Comparison of ENCODE assay signal across 18 mouse cellular contexts in genomic region chr4:118862704-118863103, GRCm38 (mm10). TPM values are rescaled to one million over a fixed set of nuclear protein-coding genes. Genes with fewer than 3 reads are reported as not detected.
DNase-seq lines count a peak whose midpoint lies in the region; ATAC-seq and TF ChIP-seq lines count a peak whose summit lies in the region.
"Had no signal": no experiment of that assay in that cellular context is flagged by ENCODE, and none has a peak within 500 bp of the region (broad histone marks: within the 10 kb centered on the region; RNA-seq: fewer than 3 reads in every experiment).

No protein-coding gene starts in this region.

- no peak overlapping the region for H3K9ac ChIP-seq in limb, embryonic 14.5 days (ENCODE audit: low read depth, low read length, severe bottlenecking)
- H3K9ac ChIP-seq: heart, embryonic 15.5 days; liver, embryonic 14.5 days; stomach, embryonic 15.5 days had no signal

- H3K4me3 ChIP-seq in limb, embryonic 14.5 days (replicated peaks; ENCODE audit: low read length), result no peak overlapping the region
- no peak overlapping the region for H3K4me3 ChIP-seq in limb, embryonic 10.5 days
- no peak overlapping the region for H3K4me3 ChIP-seq in gastrocnemius, adult 2 months
- H3K4me3 ChIP-seq: forebrain, embryonic 10.5 days; heart, embryonic 15.5 days; left cerebral cortex, adult 2 months; stomach, embryonic 15.5 days had no signal

- no peak for ATAC-seq in limb, embryonic 14.5 days (ENCODE audit: low FRiP score, low read depth)
- ATAC-seq: CD4-positive, CD25-positive, alpha-beta regulatory T cell, adult 4 months had no signal

- peak; percentile 5 to 7 for DNase-seq in frontal cortex, adult 2 months (ENCODE audit: extremely low spot score in 1 of 2, low spot score in 1 of 2)
- no peak for DNase-seq in frontal cortex, postnatal 10 days (ENCODE audit: low spot score in 2 of 2)
- DNase-seq in limb, embryonic 14.5 days (ENCODE audit: low spot score), result peak; percentile 21
- DNase-seq in limb, embryonic 10.5 days (ENCODE audit: low spot score), result no peak
- peak; percentile 34 for DNase-seq in gastrocnemius, adult 2 months
- peak; percentile 95 for DNase-seq in retina, postnatal 1 day
- DNase-seq in lung, adult 18-20 months, result no peak
- no peak for DNase-seq in kidney, postnatal 10 days
- DNase-seq: kidney, adult 18-20 months; right cerebral cortex, postnatal 14 days had no signal

- no peaks in the 10 kb centered on the region for H3K4me1 ChIP-seq in limb, embryonic 14.5 days (ENCODE audit: control insufficient read depth, insufficient read depth, low read length)
- no peaks in the 10 kb centered on the region for H3K4me1 ChIP-seq in limb, embryonic 10.5 days
- H3K4me1 ChIP-seq: forebrain, embryonic 10.5 days; stomach, embryonic 15.5 days had no signal

- intact Hi-C loops in gastrocnemius, adult 2 months (cut with DNase I), result no loop called here

- no peaks in the 10 kb centered on the region for H3K36me3 ChIP-seq in limb, embryonic 14.5 days (ENCODE audit: control insufficient read depth, insufficient read depth, low read length)
- H3K36me3 ChIP-seq in limb, embryonic 10.5 days, result no peaks in the 10 kb centered on the region
- H3K36me3 ChIP-seq: forebrain, embryonic 10.5 days; heart, embryonic 15.5 days; stomach, embryonic 15.5 days had no signal

- H3K27ac ChIP-seq in limb, embryonic 14.5 days (replicated peaks; ENCODE audit: low read depth, low read length), result no peak overlapping the region
- no peak overlapping the region for H3K27ac ChIP-seq in limb, embryonic 10.5 days
- peak overlapping the region; percentile 66 for H3K27ac ChIP-seq in gastrocnemius, adult 2 months
- H3K27ac ChIP-seq: forebrain, embryonic 10.5 days; heart, embryonic 15.5 days; left cerebral cortex, adult 2 months; liver, embryonic 14.5 days; stomach, embryonic 15.5 days had no signal

- TF ChIP-seq CTCF in gastrocnemius, adult 2 months (IDR thresholded peaks at IDR 0.05), result no peak

- H3K9me3 ChIP-seq in limb, embryonic 14.5 days (ENCODE audit: control insufficient read depth, low read length), result no peaks in the 10 kb centered on the region
- no peaks in the 10 kb centered on the region for H3K9me3 ChIP-seq in limb, embryonic 10.5 days (replicated peaks)
- H3K9me3 ChIP-seq: forebrain, embryonic 10.5 days; heart, embryonic 15.5 days; stomach, embryonic 15.5 days had no signal

- 72% methylated on average over 4 of the region's 4 CpGs for WGBS in limb, embryonic 14.5 days
- WGBS in limb, embryonic 10.5 days, result 73% methylated on average over 4 of the region's 4 CpGs

- H3K4me2 ChIP-seq in limb, embryonic 14.5 days (replicated peaks; ENCODE audit: low read depth, low read length, severe bottlenecking), result no peak overlapping the region
- H3K4me2 ChIP-seq: heart, embryonic 15.5 days; stomach, embryonic 15.5 days had no signal

- H3K27me3 ChIP-seq in limb, embryonic 14.5 days (ENCODE audit: control insufficient read depth, insufficient read depth, low read length), result no peaks in the 10 kb centered on the region
- no peaks in the 10 kb centered on the region for H3K27me3 ChIP-seq in limb, embryonic 10.5 days (ENCODE audit: low read depth, poor library complexity, severe bottlenecking)
- H3K27me3 ChIP-seq: heart, embryonic 15.5 days; stomach, embryonic 15.5 days had no signal

- no peak for TF ChIP-seq POLR2A in limb, embryonic 14.5 days (IDR thresholded peaks at IDR 0.05; ENCODE audit: borderline replicate concordance, extremely low read depth, insufficient read depth, insufficient read length)

RNA-seq across cellular contexts. Expression of gene Olfr1331, which starts 1.7 kb away (rescaled TPM):
- polyA plus RNA-seq in frontal cortex, adult 2 months (2012; rRNA removed), result not detected in 2 replicates
- polyA plus RNA-seq in limb, embryonic 14.5 days (2012; rRNA removed), result not detected in 2 replicates
- not detected in 2 replicates for polyA plus RNA-seq in limb, embryonic 14.5 days (2014; fragmentation: Nextera tagmentation; extraction: Ambion mirVana)
- not detected in 2 replicates for polyA plus RNA-seq in limb, embryonic 10.5 days (2016; fragmentation: Nextera tagmentation; extraction: Ambion mirVana)
- total RNA-seq in gastrocnemius, adult 2 months (2021), result not detected
- total RNA-seq: left cerebral cortex, adult 2 months; megakaryocyte progenitor cell, adult 5-6 weeks had no signal
- polyA plus RNA-seq: CD4-positive, CD25-positive, alpha-beta regulatory T cell, adult 4 months; forebrain, embryonic 10.5 days; heart, embryonic 15.5 days; liver, embryonic 14.5 days; stomach, embryonic 15.5 days; urinary bladder, adult 2 months had no signal

RNA-seq across cellular contexts. Expression of gene Olfr1330, which starts 25.7 kb away (rescaled TPM):
- not detected in 2 replicates for polyA plus RNA-seq in frontal cortex, adult 2 months (2012; rRNA removed)
- polyA plus RNA-seq in limb, embryonic 14.5 days (2012; rRNA removed), result not detected in 2 replicates
- polyA plus RNA-seq in limb, embryonic 14.5 days (2014; fragmentation: Nextera tagmentation; extraction: Ambion mirVana), result 0.07 TPM in 1 of 2 replicates, not detected in the other
- 0.03 TPM in 1 of 2 replicates, not detected in the other for polyA plus RNA-seq in limb, embryonic 10.5 days (2016; fragmentation: Nextera tagmentation; extraction: Ambion mirVana)
- total RNA-seq in gastrocnemius, adult 2 months (2021), result not detected
- total RNA-seq: left cerebral cortex, adult 2 months; megakaryocyte progenitor cell, adult 5-6 weeks had no signal
- polyA plus RNA-seq: forebrain, embryonic 10.5 days; liver, embryonic 14.5 days; stomach, embryonic 15.5 days; urinary bladder, adult 2 months had no signal

RNA-seq across cellular contexts. Expression of gene Olfr1333, which starts 26.6 kb away (rescaled TPM):
- polyA plus RNA-seq in frontal cortex, adult 2 months (2012; rRNA removed), result not detected in 2 replicates
- not detected in 2 replicates for polyA plus RNA-seq in limb, embryonic 14.5 days (2012; rRNA removed)
- not detected in 2 replicates for polyA plus RNA-seq in limb, embryonic 14.5 days (2014; fragmentation: Nextera tagmentation; extraction: Ambion mirVana)
- polyA plus RNA-seq in limb, embryonic 10.5 days (2016; fragmentation: Nextera tagmentation; extraction: Ambion mirVana), result not detected in 2 replicates
- not detected for total RNA-seq in gastrocnemius, adult 2 months (2021)
- total RNA-seq: left cerebral cortex, adult 2 months; megakaryocyte progenitor cell, adult 5-6 weeks had no signal
- polyA plus RNA-seq: CD4-positive, CD25-positive, alpha-beta regulatory T cell, adult 4 months; forebrain, embryonic 10.5 days; heart, embryonic 15.5 days; liver, embryonic 14.5 days; stomach, embryonic 15.5 days; urinary bladder, adult 2 months had no signal

RNA-seq across cellular contexts. Expression of gene Olfr1335, which starts 53.0 kb away (rescaled TPM):
- not detected in 2 replicates for polyA plus RNA-seq in frontal cortex, adult 2 months (2012; rRNA removed)
- not detected in 2 replicates for polyA plus RNA-seq in limb, embryonic 14.5 days (2012; rRNA removed)
- polyA plus RNA-seq in limb, embryonic 14.5 days (2014; fragmentation: Nextera tagmentation; extraction: Ambion mirVana), result not detected in 2 replicates
- polyA plus RNA-seq in limb, embryonic 10.5 days (2016; fragmentation: Nextera tagmentation; extraction: Ambion mirVana), result not detected in 2 replicates
- total RNA-seq in gastrocnemius, adult 2 months (2021), result not detected
- total RNA-seq: left cerebral cortex, adult 2 months; megakaryocyte progenitor cell, adult 5-6 weeks had no signal
- polyA plus RNA-seq: CD4-positive, CD25-positive, alpha-beta regulatory T cell, adult 4 months; forebrain, embryonic 10.5 days; heart, embryonic 15.5 days; liver, embryonic 14.5 days; stomach, embryonic 15.5 days; urinary bladder, adult 2 months had no signal

RNA-seq across cellular contexts. Expression of gene Olfr1329, which starts 54.6 kb away (rescaled TPM):
- polyA plus RNA-seq in frontal cortex, adult 2 months (2012; rRNA removed), result not detected in 2 replicates
- not detected in 2 replicates for polyA plus RNA-seq in limb, embryonic 14.5 days (2012; rRNA removed)
- polyA plus RNA-seq in limb, embryonic 14.5 days (2014; fragmentation: Nextera tagmentation; extraction: Ambion mirVana), result not detected in 2 replicates
- not detected in 2 replicates for polyA plus RNA-seq in limb, embryonic 10.5 days (2016; fragmentation: Nextera tagmentation; extraction: Ambion mirVana)
- not detected for total RNA-seq in gastrocnemius, adult 2 months (2021)
- total RNA-seq: left cerebral cortex, adult 2 months; megakaryocyte progenitor cell, adult 5-6 weeks had no signal
- polyA plus RNA-seq: CD4-positive, CD25-positive, alpha-beta regulatory T cell, adult 4 months; forebrain, embryonic 10.5 days; heart, embryonic 15.5 days; liver, embryonic 14.5 days; stomach, embryonic 15.5 days; urinary bladder, adult 2 months had no signal

Comparison
In these comparisons a context has a peak if more than half of its experiments do, and no peak if none do; other contexts are left out.
1. DNase-seq: peak in frontal cortex, adult 2 months (2 of 2), limb, embryonic 14.5 days (single experiment), gastrocnemius, adult 2 months (single experiment) and retina, postnatal 1 day (single experiment); none in frontal cortex, postnatal 10 days (0 of 2), limb, embryonic 10.5 days (single experiment), lung, adult 18-20 months (0 of 2) and kidney, postnatal 10 days (single experiment).